Mouse (Mus musculus) left cerebral cortex, postnatal 36 days (tissue): ENCODE measurements at regions not wholly inside any gene's neighbourhood (a gene's known extent, or its start where the extent isn't known, plus 50 kb on each side); places are given as distances from the start of the nearest gene placed in this dataset. TPM values are rescaled to one million over a fixed set of nuclear protein-coding genes. Genes with fewer than 3 reads are reported as not detected.

Experiments
- DNase-seq, 2 experiments: peaks; one replicate each; pipeline ENCODE4 v3.0.0; 2021 to 2022; ENCODE audit warnings: low spot score in 2 of 2, mixed read lengths in 1 of 2
- intact Hi-C: fragments of 180-260 bp; cut with DNase I; formaldehyde crosslinking; loops from one replicate; pipeline ENCODE4 v1.15.1; 2025
- microRNA-seq: library from miRNA; unstranded; fragments of <30 nt; microRNA quantifications from one replicate; pipeline ENCODE4 v1.2.0, GENCODE M21; 2022

DNA sequence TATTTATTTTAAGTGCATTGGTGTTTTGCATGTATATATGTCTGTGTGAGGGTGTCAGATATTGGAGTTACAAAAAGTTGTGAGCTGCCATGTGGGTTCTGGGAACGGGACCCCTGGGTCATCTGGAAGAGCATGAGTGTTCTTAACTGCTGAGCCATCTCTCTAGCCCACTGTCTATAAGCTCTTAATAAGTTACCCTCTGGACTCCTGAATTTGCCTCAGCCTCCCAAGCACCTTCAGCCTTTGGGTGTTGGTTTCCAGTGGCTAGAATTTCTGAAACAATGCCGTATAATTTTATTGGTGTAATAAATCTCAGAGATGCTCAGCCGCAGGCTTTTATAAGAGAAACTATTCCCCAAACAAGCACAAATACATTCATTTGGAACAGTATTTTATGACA lies 75.0 kb downstream of the Nat3 start:
- no peak for DNase-seq
- intact Hi-C loops = no loop called here

DNA sequence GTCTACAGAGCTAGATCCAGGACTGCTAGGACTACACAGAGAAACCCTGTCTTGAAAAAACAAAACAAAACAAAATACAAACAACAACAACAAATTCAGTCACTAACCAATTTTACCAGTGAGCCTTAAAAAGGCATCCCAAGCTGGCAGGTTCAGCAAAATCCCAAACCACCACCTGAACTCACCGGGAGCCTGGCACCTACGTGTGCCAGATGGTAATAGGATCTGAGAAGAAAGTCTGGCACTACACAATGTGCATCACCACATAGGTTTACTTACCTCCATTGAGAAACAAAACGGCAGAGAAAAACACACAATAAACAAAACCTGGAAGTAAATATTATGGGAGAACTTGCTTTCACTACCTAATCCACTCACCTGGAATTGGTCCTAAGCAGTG lies 98.6 kb downstream of the Nat3 start:
- no peak for DNase-seq
- intact Hi-C loops = no loop called here

DNA sequence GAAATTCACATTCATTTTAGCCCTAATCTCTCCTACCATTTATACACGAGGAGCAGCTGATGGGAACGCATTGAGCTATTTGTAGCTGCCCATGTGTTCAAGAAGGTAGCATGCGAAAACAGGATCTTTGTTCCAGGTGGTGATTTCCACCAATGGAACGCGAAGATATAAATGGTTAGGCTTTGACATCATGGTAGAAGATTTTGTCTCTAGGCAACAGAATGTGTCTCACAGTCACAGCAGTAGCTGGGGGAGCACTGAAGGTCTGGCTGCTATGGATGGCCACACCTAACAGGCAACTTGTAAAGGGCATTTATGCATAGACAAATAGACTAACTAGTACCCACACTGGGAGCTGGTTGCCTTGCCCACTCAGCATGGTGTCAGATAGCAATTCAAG lies 108.0 kb downstream of the Nat3 start:
- intact Hi-C loops = loop anchor here (10.0 kb wide), 1 partner anchor 183 kb away; no protein-coding TSS in a partner anchor
- DNase-seq = peak; percentile 37 to 40

DNA sequence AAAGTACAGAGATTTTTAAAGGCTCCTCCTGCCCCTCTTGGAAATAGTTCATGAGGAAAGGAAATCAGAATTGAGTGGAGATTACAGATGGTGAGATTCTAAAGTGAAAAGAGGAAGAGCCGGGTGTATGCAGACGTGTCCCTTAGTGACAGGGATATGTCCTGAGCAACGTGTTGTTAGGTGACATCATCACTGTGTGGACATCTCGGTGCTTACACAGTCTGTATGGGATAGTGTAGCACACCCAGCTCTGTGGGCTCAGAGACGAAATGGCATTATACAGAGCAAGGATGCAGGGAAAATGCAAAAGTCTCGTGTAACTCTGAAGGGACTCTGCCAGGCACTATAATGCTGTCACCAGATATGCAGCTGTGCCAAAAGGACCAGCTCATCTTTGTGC lies 108.6 kb downstream of the Nat3 start:
- intact Hi-C loops = loop anchor here (10.0 kb wide), 1 partner anchor 183 kb away; no protein-coding TSS in a partner anchor
- peak in 1 of 2 experiments; percentile 6 for DNase-seq

Small RNAs in the stretch of these regions (microRNA-seq; reads per million reads assigned to microRNA genes)
- gene Gm44391 = not detected
